Mouse (Mus musculus) embryonic fibroblast, embryonic 13.5 days (primary cell): ENCODE data around the gene Vkorc1l1.

Experiments
- CTCF ChIP-seq: IDR thresholded peaks from 2 replicates; pipeline ENCODE4 v1.5.1; 2011; ENCODE audit warnings: mild to moderate bottlenecking, control low read depth, low read length, moderate library complexity, borderline replicate concordance; ENCODE audit not compliant: insufficient read depth
- POLR2A ChIP-seq: IDR thresholded peaks from 2 replicates; pipeline ENCODE4 v1.6.1; 2011; ENCODE audit warnings: low read depth, mild to moderate bottlenecking, control low read depth, low read length, moderate library complexity

DNA sequence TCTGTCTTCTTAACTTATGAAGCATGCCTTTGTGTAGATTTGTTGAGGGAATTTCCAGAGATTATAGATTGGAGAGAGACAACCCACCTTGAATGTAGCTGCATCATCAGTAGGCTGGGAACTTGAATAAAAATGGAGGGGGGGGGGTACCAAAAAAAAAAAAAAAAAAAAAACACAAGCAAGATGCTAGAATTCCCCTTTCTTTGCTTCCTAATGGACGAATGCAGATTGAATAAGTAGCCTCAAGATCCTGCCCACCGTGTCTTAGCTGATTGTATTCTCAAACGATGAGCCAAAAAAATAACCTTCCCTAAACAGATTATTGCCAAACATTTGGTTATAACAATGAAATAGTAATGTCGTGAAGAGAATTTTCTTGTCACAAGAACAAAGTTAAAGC lies 34.0 kb upstream of the Vkorc1l1 start:
- TF ChIP-seq POLR2A (no peak), CTCF (no peak)
